Mouse (Mus musculus) neural tube, embryonic 14.5 days (tissue): ENCODE measurements around the gene St8sia1. TPM values are rescaled to one million over a fixed set of nuclear protein-coding genes. Genes with fewer than 3 reads are reported as not detected.
"Not testable (repeated sequence)": the region's sequence is repeated elsewhere in the genome, so short reads cannot be mapped to it uniquely, and the experiment has no call there.

ENCODE experiments used
- ATAC-seq: fragments of 200-750 bp; cut with Nextera tagmentation; 2 replicates; pipeline ENCODE4 v1.8.0; 2017; ENCODE audit warnings: low read depth, mild to moderate bottlenecking, moderate TSS enrichment, moderate library complexity
- H3K27ac ChIP-seq: fragments of 300-500 bp; sonication (generic); 2 replicates; pipeline ENCODE4 v1.5.1; 2014; ENCODE audit warnings: low read depth, mild to moderate bottlenecking, control low read depth, low read length, moderate library complexity, mixed read lengths
- H3K27me3 ChIP-seq: fragments of 300-500 bp; sonication (generic); 2 replicates; pipeline ENCODE4 v1.6.1; 2014; ENCODE audit warnings: low read length; ENCODE audit not compliant: control insufficient read depth, insufficient read depth
- H3K36me3 ChIP-seq: fragments of 300-500 bp; sonication (generic); 2 replicates; pipeline ENCODE4 v1.6.1; 2014; ENCODE audit warnings: low read length, mixed read lengths; ENCODE audit not compliant: control insufficient read depth, insufficient read depth
- H3K4me1 ChIP-seq: fragments of 300-500 bp; sonication (generic); 2 replicates; pipeline ENCODE4 v1.6.1; 2014; ENCODE audit warnings: low read length; ENCODE audit not compliant: control insufficient read depth, insufficient read depth
- H3K4me2 ChIP-seq: fragments of 300-500 bp; sonication (generic); 2 replicates; pipeline ENCODE4 v1.6.1; 2014; ENCODE audit warnings: mild to moderate bottlenecking, low read depth, low read length, control low read depth
- H3K4me3 ChIP-seq: fragments of 300-500 bp; sonication (generic); 2 replicates; pipeline ENCODE4 v1.5.1; 2014; ENCODE audit warnings: low read depth, low read length, control low read depth, mixed read lengths
- H3K9ac ChIP-seq: fragments of 300-500 bp; sonication (generic); replicated peaks from 2 replicates; pipeline ENCODE4 v1.6.1; 2014; ENCODE audit warnings: low read depth, mild to moderate bottlenecking, control low read depth, low read length, mixed read lengths
- H3K9me3 ChIP-seq: fragments of 300-500 bp; sonication (generic); 2 replicates; pipeline ENCODE4 v1.6.1; 2016; ENCODE audit warnings: low read length; ENCODE audit not compliant: control insufficient read depth
- WGBS: fragments of 180-500 bp; shearing (Covaris S2); extraction: QIAGEN DNeasy Blood & Tissue Kit; methylation state at CpG from one replicate; pipeline ENCODE4 v1.1.7; 2014; 5-methylcytosine and 5-hydroxymethylcytosine counted together
- polyA plus RNA-seq: library from polyadenylated mRNA; unstranded; fragments of >200 nt; fragmentation: Nextera tagmentation; extraction: Ambion mirVana; gene quantifications from 2 replicates; pipeline ENCODE4 v1.2.1, GENCODE M21; 2014

The St8sia1 gene
- polyA plus RNA-seq: 8.2 and 9.5 TPM in 2 replicates

DNA sequence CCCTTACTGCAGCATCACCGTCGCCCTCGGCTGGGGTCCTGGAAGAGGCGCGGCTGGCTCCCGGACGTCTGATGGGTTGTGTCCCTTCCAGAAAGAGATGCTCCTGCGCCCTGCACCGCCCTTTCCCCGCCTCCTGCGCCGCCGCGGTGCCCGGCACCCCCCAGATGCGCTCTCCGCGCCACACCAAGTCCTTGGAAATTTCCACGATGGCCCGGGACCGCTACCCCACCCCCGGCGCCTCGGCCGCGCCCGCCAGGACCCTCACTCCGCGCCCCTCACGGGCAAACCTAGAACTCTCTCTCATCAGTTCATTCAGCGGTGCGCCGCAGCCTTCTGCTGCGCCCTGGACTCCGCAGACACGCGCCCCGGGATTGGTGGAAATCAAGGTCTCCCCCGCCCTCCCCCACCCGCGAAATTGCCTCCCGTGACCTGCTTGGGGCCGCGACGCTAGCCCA lies at the start of gene St8sia1:
St8sia1 (minus strand) TSS at position 377 of the 455 bp plus-strand sequence.
- Histone ChIP-seq H3K4me3 (peak within 1 kb of the TSS; percentile 70), H3K27ac (peak within 1 kb of the TSS; percentile 98), H3K4me1 (peaks cover 18% of the 10 kb centered on the region), H3K9ac (peak within 1 kb of the TSS; percentile 84), H3K36me3 (no peaks in the 10 kb centered on the region), H3K4me2 (peak within 1 kb of the TSS; percentile 74), H3K9me3 (no peaks in the 10 kb centered on the region), H3K27me3 (no peaks in the 10 kb centered on the region)
- under 1% methylated on average over 45 of the region's 45 CpGs for WGBS
- peak; percentile 75 for ATAC-seq

DNA sequence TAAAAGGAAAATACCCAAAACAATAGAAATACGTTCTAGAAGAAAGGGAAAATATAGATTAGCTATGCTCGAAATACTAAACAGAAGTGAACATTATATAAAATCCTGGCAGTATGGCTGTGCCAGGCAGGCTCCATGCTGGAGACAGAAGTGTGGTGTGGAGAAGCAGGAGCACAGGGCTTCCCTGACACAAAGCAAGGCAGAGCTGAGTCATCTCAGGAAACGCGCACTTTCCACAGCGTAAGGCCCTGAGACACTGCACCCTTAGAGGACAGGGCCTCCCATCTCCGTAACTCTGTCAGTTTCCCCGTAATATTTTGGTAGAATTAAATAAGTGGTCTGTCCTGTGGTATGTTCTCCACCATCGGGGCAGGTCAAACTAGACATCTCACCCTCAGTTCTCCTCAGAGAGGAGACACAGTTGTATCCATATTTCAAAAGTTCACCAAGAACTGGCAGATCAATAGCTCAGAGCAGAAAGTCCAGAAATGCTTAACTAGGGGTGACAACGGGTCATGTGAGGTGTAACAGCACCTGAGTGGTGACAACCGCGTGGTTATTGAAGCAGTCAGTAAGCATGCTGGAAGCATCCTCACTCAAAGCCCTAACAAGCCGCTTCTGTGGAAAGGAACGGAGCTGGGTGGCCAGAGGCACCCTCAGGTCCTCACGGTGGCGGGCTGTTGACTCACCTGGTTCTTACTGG lies 48.4 kb upstream of the St8sia1 start:
- H3K27me3 ChIP-seq: no peaks in the 10 kb centered on the region
- H3K4me3 ChIP-seq: no peak overlapping the region
- WGBS: 95% methylated on average over 15 of the region's 15 CpGs
- ATAC-seq: no peak
- no peak overlapping the region for H3K4me2 ChIP-seq
- peaks cover 31% of the 10 kb centered on the region for H3K36me3 ChIP-seq
- H3K9me3 ChIP-seq: no peaks in the 10 kb centered on the region
- H3K9ac ChIP-seq: no peak overlapping the region
- H3K4me1 ChIP-seq: no peaks in the 10 kb centered on the region
- H3K27ac ChIP-seq: no peak overlapping the region

DNA sequence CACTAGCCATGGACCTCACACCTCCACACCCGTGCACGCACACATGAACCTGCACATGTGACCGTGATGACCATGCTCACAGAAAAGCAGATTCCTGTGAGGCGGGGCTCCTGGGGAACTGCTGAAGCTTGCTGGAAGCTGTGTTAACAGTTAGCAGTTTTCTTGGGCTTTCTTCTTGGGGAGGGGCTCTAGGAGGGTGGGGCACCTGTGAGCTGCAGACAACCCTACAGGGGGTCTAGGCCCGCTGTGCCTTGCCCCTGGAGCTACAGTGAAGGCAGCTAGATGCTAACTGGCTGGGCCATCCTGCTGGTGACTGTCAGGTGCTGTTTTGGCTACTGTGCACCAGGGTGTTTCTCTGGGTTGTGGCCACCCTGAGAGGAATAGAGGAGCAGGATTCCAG lies 44.6 kb upstream of the St8sia1 start:
- H3K36me3 ChIP-seq: peaks cover 17% of the 10 kb centered on the region
- H3K4me1 ChIP-seq: no peaks in the 10 kb centered on the region
- 0 out of 2 replicates have a peak, but pooled peaks have one; percentile 14 for ATAC-seq
- no peak overlapping the region for H3K4me3 ChIP-seq
- 82% methylated on average over 5 of the region's 5 CpGs for WGBS
- H3K9me3 ChIP-seq: no peaks in the 10 kb centered on the region
- no peak overlapping the region for H3K27ac ChIP-seq
- H3K27me3 ChIP-seq: no peaks in the 10 kb centered on the region
- no peak overlapping the region for H3K9ac ChIP-seq
- H3K4me2 ChIP-seq: no peak overlapping the region

DNA sequence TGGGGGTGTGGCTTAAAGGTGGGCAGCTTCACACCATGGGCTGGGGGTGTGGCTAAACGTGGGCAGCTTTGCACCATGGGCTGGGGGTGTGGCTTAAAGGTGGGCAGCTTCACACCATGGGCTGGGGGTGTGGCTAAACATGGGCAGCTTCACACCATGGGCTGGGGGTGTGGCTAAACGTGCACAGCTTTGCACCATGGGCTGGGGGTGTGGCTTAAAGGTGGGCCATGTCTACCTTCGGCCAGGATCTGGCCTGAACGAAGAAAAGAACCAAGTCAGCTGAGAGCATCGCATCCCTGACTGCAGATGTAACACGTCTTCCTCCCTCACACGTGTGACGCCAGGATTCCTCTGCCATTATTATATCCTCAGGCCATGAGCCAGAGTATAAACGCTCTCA lies 41.0 kb upstream of the St8sia1 start:
- not testable (repeated sequence) for H3K4me1 ChIP-seq, H3K4me2 ChIP-seq, H3K36me3 ChIP-seq, H3K9me3 ChIP-seq, H3K9ac ChIP-seq, H3K4me3 ChIP-seq, H3K27me3 ChIP-seq, ATAC-seq, H3K27ac ChIP-seq
- 94% methylated on average over 9 of the region's 9 CpGs for WGBS

DNA sequence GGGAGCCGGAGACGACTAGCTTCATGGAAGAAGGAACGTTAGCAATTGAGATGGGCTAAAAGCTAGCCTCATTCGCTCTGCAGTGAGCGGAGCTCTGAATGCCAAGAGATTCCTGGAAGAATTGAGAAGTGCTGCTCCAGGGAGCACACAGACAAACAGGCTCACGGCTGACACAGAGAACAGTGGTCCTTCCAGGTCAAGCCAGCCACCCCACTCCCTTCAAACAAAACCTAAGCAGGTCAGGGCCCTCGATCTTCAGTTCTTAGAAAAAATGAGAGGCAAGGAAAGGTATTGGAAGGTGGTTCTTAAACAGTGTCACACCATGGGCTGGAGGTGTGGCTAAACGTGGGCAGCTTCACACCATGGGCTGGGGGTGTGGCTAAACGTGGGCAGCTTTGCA lies 40.5 kb upstream of the St8sia1 start:
- 80% methylated on average over 9 of the region's 9 CpGs for WGBS
- Histone ChIP-seq H3K9me3 (no peaks in the 10 kb centered on the region), H3K4me3 (no peak overlapping the region), H3K4me1 (no peaks in the 10 kb centered on the region), H3K4me2 (no peak overlapping the region), H3K27me3 (no peaks in the 10 kb centered on the region), H3K27ac (no peak overlapping the region), H3K9ac (no peak overlapping the region), H3K36me3 (no peaks in the 10 kb centered on the region)
- no peak for ATAC-seq

DNA sequence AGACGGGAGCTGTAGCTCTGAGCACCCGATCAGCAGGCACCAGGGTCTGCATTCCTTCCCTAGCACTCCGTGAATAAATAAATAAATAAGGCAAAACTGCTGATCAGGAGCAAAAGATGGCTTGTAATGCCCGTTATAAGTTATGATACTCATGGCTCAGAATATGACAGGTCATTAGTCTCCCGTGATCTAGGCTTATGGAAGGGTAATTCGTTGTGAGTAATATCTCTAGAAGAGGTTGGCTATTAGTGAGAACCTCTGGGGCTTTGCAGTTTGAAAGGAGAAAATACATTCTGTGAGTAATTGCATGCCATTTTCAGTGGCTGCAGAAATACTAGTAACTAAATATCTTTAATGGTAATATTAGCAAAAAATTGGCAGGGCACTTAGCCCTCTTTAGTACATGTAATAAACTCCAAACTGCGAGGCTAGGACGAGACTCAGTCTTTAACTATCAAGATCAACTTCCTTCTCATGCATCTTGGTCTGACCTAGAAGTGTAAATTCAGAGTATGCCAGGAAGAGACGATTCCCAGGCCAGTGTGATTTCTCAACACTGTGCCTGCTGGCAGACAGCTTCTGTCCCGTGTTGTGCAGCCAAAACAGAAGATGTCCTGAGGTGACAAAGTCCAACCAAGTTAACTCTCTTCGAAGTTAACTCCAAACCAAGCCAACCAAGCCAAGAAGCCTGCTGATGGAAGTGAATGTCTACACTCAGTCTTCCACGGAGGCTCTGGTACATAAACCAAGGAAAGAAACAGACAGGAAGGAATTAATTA lies 34.2 kb upstream of the St8sia1 start:
- no peak overlapping the region for H3K9ac ChIP-seq
- no peak overlapping the region for H3K27ac ChIP-seq
- no peaks in the 10 kb centered on the region for H3K27me3 ChIP-seq
- H3K4me3 ChIP-seq: no peak overlapping the region
- peaks cover 9% of the 10 kb centered on the region; the same call in 1 of the 2 replicates for H3K4me1 ChIP-seq
- ATAC-seq: peak; percentile 52; the same call in 1 of the 2 replicates
- no peaks in the 10 kb centered on the region for H3K9me3 ChIP-seq
- no peaks in the 10 kb centered on the region for H3K36me3 ChIP-seq
- 61% methylated on average over 12 of the region's 12 CpGs for WGBS
- H3K4me2 ChIP-seq: no peak overlapping the region

DNA sequence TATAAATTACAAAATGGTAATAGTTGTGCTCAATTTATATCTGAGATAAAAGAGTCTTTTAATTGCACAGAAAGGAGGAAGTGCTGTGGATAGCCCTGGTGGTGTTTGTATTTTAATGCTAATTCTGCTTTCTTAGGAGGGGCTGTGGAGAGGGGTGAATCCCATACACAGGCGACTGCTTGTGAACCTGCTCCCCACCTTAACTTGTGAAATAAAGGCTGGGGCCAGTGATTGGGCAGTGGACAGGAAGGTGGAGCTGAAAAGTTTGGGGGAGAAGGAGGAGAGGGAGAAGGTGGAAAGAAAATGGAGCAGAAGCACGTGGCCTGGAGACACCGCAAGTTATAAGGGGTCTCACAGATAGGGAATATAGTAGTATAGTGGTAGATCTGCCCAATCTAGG lies 32.6 kb upstream of the St8sia1 start:
- Histone ChIP-seq H3K4me1 (peaks cover 9% of the 10 kb centered on the region), H3K4me2 (no peak overlapping the region), H3K27me3 (no peaks in the 10 kb centered on the region), H3K36me3 (no peaks in the 10 kb centered on the region), H3K4me3 (no peak overlapping the region), H3K9ac (no peak overlapping the region), H3K27ac (no peak overlapping the region), H3K9me3 (no peaks in the 10 kb centered on the region)
- ATAC-seq: no peak
- 72% methylated on average over 3 of the region's 3 CpGs for WGBS

DNA sequence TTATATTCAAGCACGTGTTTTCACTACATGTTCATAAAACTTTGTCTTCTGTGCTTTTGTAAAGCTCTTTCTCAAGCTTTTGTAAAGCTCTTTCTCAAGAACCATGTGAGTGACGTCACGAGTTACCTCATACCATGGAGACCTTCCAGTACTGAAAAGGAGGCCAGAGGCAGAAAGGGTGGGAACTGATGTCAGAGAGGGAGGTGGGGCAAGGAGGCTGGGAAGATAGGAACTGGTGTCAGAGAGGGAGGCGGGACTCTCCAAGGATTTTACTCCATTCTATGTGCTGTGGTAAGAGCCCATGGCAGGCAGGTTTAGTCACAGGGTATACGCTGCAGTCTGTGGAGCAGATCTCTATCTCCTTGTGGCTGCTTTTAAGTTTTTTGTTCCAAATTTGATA lies 31.3 kb upstream of the St8sia1 start:
- H3K9ac ChIP-seq: no peak overlapping the region
- no peaks in the 10 kb centered on the region for H3K9me3 ChIP-seq
- ATAC-seq: no peak
- 72% methylated on average over 5 of the region's 5 CpGs for WGBS
- H3K4me3 ChIP-seq: no peak overlapping the region
- no peaks in the 10 kb centered on the region for H3K36me3 ChIP-seq
- H3K4me2 ChIP-seq: no peak overlapping the region
- H3K27me3 ChIP-seq: no peaks in the 10 kb centered on the region
- H3K27ac ChIP-seq: no peak overlapping the region
- peaks cover 9% of the 10 kb centered on the region for H3K4me1 ChIP-seq

DNA sequence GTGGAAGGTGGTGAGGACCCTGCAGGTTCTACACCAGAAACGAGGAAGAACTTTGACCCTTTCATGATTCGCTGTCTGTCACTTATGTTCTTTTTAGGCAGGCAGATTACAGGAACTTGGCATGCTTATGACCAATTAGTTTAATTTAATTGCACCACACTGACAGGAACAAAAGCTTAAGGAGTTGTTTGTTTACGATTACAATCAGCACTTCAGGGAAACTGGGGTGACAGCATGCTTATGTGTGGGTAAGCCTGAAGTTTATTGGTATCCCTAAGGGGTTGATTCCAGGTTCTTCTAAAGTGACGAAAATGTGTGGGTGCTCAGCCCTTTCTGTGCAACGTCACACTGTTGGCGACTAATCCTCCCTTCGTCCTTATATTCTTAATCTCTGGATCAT lies 30.6 kb upstream of the St8sia1 start:
- no peak overlapping the region for H3K27ac ChIP-seq
- H3K4me1 ChIP-seq: peaks cover 9% of the 10 kb centered on the region
- 51% methylated on average over 7 of the region's 7 CpGs for WGBS
- ATAC-seq: no peak
- no peak overlapping the region for H3K4me2 ChIP-seq
- H3K27me3 ChIP-seq: no peaks in the 10 kb centered on the region
- H3K4me3 ChIP-seq: no peak overlapping the region
- no peaks in the 10 kb centered on the region for H3K36me3 ChIP-seq
- no peaks in the 10 kb centered on the region for H3K9me3 ChIP-seq
- no peak overlapping the region for H3K9ac ChIP-seq
